Mouse (Mus musculus): ENCODE data around the gene Tnks1bp1.

GRCm38 (mm10) chr2:85026178-85026577 is 21.6 kb upstream of the Tnks1bp1 start:
- TF ChIP-seq CTCF (IDR thresholded peaks at IDR 0.05; ENCODE audit: low read depth, low read length) (no peak), EP300 (IDR thresholded peaks at IDR 0.05; ENCODE audit: insufficient read depth, low read depth, low read length) (no peak), POLR2A (IDR thresholded peaks at IDR 0.05; ENCODE audit: insufficient read depth, low read length) (no peak)

Measured in ES-Bruce4 (cell line).